Mouse (Mus musculus) adrenal gland, adult 8-10 months (tissue): ENCODE measurements at regions not wholly inside any gene's neighbourhood (a gene's known extent, or its start where the extent isn't known, plus 50 kb on each side); places are given as distances from the start of the nearest gene placed in this dataset.

ENCODE experiments used
- DNase-seq: peaks from one replicate; pipeline ENCODE4 v3.0.0; 2022

DNA sequence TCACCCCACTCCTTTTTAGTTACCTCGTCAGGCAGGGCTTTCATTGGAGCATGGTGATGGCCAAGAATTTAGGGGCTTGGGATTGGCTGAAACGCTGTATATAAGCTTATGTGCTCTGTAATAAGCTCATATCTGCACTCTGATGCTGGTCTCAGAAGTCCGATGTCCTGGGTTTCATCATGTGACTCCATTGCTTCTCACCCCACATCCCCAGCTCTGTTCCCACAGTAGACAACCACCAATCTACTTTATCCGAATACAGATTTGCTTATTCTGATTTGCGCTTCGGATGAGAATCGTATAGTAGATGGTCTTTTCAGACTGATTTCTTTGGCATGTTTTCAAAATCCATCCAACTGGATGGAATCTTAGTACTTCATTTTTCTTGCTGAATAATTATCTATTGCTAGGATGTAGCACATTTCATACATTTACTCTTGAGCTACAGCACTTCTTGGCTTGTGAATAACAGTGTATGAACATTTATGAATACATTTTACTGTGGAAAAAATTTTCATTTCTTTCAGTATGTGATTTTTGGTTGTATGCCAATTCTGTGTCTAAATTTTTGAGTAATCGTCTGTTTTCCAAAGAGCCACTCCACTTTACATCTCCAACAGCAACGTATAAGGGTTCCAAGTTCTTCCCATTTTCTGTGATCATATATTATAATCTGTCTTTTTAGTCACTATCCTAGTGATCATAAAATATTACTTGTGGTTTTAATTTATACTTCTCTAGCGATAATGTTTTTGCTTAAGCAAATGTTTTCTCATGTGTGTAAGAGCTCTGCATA lies 185.7 kb downstream of the Hace1 start:
- no peak for DNase-seq

DNA sequence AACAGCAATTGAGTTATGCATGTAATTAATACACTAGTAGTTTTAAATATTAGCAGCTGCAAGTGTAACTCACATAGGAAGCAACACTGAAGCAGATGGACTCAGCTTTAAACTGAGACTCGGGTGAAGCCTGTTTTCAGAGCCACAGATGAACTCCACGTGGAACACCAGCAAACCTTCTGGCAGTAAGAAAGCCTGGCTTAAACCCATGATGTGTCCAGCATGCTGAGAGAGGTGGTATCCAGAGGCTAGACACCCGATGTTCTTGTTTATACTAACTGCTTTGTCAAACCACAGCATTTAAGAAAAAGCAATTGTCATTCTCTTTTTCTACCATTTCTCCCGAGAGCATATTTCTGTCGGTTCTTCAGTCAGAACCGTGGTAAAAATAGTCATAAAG lies 202.1 kb downstream of the Hace1 start:
- no peak for DNase-seq

DNA sequence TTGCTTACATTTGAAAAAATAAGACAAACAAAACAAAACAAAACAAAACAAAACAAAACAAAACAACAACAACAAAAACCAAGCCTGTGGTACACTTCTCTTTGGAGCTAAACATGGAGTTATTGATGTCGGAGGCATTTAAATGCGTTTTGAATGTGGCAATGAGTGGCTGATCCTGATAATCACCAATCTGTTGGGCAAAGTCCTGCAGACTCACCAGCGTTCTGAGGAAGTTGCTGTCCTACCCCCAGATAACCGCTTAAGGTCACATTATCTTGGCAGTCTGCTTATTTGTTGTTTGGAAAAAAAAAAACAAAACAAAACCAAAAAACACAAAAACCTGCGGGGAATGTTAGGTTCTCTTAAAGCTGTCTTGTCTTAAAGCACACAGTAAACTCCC lies 205.4 kb downstream of the Hace1 start:
- no peak for DNase-seq

DNA sequence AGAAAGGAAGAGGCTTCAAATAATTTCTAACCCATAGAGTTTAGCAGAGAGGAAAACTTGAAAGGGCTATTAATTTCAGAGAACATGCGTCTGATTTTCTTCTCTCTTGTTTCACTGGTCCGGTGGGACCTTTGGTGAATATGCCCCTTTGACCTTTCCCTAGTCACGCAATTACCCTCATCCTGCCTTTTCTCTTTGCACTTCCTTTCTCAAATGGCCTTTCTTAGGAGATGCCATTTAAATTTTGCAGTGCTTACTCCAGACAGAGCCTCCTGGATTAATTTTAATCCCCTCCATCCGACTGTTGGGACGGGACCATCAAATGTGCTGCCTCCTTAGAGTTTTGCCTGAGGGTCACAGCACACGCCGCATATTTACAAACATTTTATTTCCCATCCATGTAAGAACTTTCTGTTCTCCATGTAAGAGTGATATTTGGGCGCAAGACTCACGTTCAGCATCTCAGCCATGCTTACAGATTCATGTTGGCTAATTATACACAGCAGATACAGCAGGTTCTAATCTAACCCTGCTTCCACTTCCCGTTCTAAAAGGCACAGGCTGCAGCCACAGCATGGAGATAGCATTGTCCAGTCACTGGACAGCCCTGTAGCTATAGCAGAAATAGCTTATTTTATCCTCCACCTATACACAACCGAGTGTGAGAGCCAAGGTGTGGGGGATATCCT lies 206.0 kb downstream of the Hace1 start:
- DNase-seq: no peak

DNA sequence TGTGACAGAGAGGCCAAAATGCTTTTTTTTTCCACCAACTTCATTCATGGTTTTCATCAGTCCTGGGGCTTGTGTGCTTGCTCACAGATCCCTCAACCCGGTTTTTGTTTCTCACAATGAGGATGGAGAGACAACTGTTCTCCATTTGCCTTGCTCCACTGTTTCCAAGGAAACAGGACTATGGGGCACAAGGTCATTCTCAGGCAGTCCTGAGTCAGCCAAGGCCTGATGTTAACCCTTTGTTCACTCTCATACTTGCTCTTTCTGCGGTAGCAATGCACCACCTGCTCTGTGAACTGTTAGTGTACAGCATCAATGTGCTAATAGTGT lies 206.5 kb downstream of the Hace1 start:
- DNase-seq: no peak

DNA sequence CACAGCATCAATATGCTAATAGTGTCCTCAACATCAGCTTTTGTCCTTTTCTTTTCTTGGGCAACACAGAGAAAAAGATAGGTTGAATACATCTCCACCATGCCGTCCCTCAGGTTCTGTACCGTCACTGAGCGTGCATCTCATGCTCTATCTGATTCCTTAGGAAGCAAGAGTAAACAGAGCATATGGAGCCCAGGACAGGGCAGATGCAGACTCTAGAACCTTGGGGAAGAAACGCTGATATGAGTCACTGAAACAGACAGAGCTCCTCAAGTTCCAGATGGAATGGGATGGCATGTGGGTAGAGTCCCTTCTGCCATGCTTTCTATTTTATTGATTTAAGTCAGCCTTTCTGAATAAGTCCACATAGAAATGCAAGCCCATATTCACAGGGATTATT lies 206.9 kb downstream of the Hace1 start:
- DNase-seq: no peak

DNA sequence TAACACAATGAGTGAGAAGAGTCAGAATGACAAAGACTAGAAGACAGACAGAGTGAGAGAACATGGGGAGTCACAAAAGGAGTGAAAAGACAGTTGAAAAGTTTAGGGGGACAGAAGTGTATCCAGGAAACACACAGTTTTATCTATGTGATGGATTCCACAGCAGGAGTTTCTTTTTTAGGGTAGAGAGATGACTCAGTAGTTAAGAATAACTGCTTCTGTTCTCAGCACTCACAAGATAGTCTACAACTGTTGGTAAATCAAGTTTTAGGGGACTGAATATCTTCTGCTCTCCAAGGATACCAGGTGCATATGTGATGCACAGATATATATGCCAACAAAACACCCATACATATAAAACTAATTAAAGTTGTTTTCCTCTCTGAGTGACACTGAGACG lies 210.7 kb downstream of the Hace1 start:
- no peak for DNase-seq

DNA sequence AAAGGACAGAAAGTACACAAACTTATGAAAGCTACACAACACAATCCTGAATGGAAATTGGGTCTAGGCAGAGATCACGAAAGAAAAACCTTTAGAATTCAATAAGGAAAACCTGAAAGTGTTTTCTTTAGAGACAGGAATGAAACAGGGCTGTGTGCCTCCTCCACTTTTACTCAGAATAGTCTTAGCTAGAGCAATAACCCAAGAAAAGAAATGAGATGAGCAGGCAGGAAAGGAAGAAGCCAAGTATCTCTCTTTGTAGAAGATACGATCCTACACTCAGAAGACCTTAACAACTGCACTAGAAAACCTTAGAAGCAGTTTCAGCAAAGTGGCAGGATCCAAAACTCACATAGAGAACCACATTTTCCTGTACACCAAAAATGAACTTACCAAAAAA lies 218.0 kb downstream of the Hace1 start:
- no peak for DNase-seq

DNA sequence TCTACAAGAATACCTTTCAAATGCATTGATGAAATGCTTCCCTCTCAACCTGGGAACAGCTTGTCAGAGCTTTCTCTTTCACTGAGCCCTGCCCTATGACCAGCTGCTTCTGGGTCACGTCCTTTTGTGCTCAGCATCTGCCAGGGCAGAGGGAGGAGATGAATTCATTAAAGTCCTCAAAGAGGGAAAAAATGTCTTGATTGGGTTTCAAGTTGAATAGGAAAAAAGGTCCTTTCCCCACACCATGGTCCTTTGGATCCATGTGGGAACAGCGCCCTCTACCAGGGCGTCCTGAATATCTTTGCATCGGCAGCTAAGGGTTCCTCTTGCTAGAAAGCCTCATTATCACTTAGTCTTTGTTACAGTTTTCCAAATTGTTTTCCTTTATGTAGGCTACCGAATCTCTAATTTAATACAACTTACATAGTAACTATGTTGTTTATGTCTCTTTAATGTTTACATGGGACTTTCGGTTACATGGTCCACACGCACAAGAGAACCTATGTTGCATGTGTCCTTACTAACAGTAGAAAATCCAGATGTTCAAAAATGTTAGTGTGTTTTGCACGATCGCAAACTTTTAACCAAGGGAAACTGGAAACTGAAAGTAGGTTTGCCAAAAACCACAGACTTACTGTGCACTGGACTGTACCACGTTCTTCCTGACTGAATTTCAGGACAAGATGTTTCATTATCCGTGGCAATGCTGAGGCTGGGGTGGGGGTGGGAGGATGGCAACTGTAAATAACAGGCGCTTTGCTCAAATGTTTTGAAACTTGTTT lies 222.6 kb downstream of the Hace1 start:
- no peak for DNase-seq

DNA sequence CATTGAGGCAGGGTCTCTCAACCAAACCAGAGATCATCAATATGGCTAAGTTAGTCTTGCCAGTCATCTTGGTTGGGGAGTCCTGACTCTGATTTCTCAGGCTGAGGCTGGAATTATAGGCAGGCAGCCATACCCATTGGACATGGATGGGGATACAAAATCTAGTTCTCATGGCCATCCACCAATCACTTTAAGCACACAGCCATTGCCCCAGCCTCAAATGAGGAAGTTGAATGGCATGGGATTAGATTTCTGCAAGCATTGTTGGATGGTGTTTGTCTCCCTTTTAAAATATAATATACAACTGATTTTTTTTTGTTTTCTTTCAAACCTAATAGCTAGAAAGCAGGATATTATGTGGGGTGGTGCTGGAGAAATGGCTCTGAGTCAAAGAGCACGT lies 223.8 kb downstream of the Hace1 start:
- no peak for DNase-seq

DNA sequence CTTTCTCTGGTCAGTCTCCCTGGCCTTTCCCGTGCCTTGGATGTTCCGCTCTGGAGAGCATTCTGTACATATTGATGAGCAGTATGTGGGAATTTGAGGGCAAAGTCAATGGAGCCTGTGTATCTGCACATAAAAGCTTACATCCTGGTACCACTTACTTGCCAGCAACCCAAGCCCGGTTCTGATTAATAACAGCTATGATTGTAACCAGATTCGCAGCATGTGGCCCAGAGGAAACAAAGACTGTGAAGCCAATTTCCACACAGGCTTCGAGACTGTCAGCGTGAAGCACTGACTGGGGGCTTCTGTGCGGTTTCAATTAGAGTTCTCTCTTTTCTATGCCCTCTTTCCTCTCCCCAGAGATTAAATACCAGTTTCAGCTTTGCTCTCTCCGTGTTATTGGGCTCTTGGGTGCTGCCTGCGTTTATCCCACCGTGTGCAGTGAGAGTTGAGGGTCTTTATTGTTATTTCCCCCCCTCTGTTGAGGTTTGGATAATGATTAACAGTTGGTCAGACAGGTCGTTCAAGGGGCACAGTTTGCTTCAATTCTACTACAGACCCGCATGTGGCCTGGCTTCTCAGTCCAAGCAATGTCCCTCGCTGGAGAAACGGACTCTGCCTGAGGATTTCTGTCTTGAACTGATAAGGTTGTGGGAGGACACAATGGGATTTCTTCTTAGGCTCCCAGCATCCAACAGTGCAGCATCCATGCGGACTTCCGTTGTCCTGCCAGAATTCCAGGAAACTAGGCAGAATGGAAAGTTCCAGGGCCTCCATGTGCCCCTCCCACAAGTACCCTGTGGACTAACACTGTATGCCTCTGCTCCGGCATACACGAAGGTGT lies 229.6 kb downstream of the Hace1 start:
- DNase-seq: no peak

DNA sequence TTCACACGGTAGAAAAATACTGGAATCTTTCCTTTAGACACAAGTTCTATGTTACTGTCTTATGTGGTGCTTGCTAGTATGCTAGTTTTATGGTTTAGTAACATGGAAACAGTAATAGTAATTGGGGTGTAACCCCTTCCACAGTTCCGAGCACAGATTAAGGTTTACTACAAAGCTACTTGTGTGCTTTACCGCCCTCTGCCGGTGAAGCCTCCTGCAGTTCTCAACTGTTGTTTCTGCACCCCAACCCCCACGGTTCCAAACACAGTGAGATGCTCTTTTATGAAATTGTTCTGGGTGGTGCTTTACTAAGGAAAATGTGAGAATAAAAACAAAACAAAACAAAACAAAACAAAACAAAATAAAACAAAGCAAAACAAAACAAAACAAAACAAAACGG lies 234.3 kb downstream of the Hace1 start:
- no peak for DNase-seq

DNA sequence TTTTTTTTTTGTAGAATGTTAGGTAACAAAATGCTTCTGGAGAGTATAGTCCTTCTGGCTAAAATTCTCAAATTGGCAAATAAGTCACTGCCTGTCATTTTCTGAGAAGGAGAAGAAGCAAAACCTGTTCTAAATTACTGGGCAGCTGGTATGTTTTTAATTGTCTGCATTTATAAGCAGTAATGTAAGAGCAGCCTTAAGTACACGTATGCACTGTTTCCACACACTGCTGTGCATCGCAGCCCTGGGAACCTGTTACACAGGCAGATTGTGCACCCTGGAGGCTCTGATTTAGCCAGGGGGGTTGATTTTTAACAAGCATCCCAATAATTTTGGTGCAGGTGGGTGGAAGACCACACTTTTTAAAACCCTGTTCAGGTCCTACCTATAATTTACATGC lies 236.2 kb downstream of the Hace1 start:
- no peak for DNase-seq

DNA sequence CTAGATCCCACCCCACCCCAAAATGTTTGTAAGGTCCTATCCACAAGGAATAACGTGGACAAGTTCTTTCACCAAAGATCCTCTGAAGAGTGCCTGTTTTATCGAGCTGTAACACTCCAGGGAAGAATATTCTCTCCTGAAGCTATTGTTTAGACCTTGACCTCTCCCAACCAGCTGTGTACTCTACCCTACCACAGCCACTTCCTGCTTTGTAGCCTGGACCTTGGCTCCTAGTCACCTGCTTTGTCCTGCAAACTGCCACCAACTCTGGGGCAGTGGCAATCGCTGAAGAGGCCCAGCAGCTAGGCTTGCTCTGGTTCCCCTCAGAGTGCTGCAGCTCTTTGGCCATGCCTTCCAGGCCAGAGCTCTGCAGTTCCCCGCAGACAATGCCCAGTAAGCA lies 239.1 kb downstream of the Hace1 start:
- no peak for DNase-seq

DNA sequence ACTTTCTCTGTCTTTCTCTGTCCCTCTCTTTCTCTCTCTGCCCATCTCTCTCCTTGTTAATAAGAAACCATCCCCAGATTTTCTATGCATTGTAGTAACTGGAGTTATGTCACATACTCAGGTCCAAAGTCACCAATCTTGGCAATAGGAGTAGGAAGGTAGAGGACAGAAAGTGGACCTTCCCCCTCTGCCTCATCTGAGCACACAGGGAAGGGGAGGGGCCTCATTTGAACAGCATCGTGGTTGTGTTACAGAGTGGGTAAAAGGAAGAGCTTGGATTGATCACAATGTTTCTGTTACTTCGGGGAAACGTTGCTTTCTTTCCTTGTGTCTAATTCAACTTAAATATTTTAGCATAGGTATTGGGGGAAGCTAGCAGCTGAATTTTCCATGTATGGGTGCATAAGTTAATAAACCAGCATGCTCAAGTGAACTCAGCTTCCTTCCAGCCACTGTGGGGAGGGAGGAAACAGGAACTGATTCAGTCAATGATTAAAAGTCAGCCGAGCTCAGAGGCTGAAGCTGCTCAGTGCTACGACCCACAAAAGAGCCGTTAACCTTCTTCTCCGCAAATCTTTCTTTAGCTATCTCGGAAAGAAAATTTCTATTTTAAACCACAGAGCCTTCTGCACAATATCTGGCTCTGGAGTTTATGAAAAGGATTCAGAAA lies 243.5 kb downstream of the Hace1 start:
- DNase-seq: no peak

DNA sequence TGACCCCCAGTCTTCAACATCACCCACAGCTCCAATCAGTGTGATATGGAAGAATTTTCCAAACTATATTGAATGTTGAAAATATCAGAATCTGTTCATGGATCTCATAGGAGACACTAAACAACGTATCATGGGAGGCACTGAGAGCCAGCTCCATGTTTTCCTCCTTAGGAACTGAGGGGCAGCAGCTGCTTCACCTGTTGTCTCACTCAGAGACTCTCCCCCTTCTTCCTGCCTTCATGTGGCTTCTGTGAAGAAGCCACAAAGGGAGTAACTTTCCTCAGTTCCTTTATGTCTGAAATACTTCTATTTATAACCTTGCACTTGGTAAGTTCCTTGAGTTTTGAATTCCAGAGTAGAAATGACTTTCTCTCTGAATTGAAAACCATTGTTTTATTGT lies 244.6 kb downstream of the Hace1 start:
- no peak for DNase-seq

DNA sequence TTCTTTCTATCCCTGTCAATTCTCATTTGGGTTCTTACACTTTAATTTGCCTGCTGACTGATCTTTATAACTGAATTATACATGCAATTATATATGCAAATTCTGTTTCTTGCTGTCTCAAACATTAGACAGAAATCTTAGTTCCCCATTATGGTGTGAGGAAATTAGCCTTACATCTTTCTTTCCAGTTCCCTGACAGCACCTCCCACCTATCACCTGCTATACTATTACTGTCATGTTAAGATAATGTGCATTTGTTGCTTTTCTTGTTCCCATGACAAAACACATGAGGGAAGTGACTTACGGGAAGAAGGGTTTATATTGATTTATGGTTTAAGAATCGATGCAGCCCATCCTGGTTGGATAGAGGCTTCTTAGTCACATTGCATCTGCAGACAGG lies 246.0 kb downstream of the Hace1 start:
- DNase-seq: no peak

DNA sequence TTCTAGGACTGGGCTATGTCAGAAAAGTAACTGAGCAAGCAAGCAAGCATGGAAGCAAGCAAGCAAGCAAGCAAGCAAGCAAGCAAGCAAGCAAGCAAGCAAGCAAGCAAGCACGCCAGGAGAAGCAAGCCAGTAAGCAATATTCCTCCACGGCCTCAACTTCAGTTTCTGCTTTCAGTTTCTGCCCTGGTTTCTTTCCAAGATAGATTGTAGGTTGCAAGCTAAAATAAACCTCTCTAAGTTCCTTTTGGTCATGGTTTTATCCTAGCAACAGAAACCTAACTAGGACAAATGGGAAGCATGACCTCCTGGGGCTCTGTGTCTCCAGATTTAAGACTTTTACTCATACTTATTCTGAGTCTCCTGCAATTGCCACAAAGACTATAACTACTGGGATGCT lies 271.0 kb downstream of the Hace1 start:
- no peak for DNase-seq

DNA sequence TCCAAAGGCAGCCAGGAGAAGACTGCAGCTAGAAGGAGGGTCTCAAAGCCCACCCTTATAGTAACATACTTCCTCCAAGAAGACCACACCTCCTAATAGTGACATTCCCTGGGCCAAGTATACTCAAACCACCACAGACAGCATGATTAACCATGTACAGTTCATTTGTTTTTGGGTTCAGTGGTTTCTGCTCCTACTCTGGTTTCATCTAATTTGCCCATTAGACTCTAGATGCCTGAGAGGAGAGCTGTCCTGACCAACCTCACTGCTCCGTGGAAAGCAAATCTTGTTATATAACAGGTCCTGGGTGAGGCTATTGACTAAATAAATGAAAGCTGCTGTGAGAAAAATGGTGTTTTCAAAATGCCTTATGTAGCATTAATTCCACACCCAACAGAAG lies 272.2 kb downstream of the Hace1 start:
- DNase-seq: no peak

DNA sequence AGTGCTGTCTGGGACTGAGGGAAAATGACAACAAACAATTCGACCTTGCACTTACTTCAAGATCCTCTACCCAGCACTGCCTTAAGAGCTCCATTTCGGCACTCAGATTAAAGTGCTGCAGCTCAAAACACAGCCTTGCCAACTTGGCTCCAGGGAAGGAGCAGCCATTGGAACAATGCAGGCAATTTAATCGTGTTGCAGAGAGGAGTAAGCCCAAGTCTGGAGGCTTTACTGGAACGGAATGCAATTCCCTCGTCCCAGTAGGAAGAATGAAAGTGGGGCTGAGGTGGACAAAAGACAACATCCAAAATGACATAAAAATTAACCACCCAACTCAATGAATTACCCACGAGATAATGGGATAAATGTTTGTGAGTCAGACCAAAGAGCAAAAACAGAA lies 273.0 kb downstream of the Hace1 start:
- no peak for DNase-seq

DNA sequence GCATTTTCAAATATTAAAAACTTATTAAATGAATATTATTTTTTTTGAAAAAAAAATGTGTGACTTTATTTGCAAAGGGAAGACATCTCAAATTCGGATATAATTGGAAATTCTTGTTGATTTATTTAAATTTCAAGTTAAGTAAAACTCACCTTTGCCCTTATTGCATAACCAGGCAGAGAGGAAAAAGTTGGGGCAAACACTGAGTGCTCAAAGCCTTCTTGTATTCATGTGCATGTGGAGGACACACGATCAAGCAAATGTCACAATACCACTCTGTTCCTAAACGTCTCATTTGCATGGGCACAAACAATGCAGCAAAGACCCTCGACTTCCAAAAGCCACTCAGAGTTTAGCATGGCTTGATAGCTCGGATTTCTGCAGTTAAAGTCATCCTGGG lies 275.1 kb downstream of the Hace1 start:
- DNase-seq: no peak

DNA sequence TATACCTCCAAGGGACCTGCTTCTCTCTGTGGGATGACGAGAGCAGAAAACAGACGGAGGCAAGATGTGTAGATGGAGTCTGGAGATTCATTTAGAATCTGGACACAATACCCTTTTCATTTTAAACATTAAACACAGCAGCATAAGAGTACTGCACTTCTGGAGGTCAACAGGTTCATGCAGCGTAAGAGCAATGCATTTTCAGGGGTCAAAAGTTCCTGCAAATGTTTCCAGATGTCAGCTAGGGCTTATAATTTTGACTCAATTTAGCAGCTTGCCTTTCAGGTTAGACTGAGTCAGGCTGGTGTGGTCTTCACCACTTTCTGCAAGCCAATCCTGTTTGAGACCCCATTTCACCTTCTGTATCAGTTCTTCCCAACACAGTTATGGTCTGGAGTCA lies 277.9 kb downstream of the Hace1 start:
- DNase-seq: no peak
